Mouse (Mus musculus): Measurements from ENCODE around the gene Olfr1436. TPM values are rescaled to one million over a fixed set of nuclear protein-coding genes. Genes with fewer than 3 reads are reported as not detected.

Gene Olfr1436
- polyA plus RNA-seq (2014; fragmentation: Illumina TruSeq; extraction: RNeasy Lipid Tissue Mini Kit (QIAGEN cat#74804); ENCODE audit: low read depth, low replicate concordance): not detected

GRCm38 (mm10) chr19:12299030-12299429 lies at the start of gene Olfr1436:
TSS of gene Olfr1436 (minus strand) at chr19:12299130.

GRCm38 (mm10) chr19:12335810-12336209 lies 36.9 kb upstream of the Olfr1436 start, which contains the start of gene Olfr1438-ps1:
TSS of gene Olfr1438-ps1 (minus strand) at chr19:12335910.

DNA sequence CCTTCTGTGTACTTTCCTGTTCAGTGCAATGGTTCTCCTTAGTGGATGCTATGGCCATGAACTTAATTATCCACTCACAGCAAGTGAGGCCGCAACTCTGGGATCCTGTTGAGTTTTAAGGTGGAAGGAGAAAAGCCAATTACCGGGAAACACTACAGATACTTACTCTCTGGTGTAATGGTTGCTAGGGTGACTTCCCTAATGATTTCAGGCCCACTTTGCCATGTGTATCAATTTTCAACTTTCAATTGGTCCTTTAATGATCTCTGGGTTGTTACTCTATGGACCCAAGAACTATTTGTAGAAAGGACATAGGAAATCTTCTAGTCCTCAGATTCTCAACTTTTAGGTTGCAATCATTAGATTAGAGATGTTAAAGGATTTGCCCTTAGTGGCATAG lies 26.1 kb upstream of the Olfr1436 start, which contains the start of gene Olfr1437:
TSS of gene Olfr1437 (minus strand) at position 101 of the 400 bp plus-strand sequence.

GRCm38 (mm10) chr19:12279554-12279953 lies 19.4 kb downstream of the Olfr1436 start, which contains the start of gene Olfr1434:
TSS of gene Olfr1434 (plus strand) at chr19:12279854.

GRCm38 (mm10) chr19:12260732-12261131 lies 38.2 kb downstream of the Olfr1436 start, which contains the start of gene Olfr235:
TSS of gene Olfr235 (plus strand) at chr19:12261032.

Other genes starting within 250 kb of the Olfr1436 start
- gene Olfr1424, start 236.4 kb downstream of the Olfr1436 start, polyA plus RNA-seq (2014; fragmentation: Illumina TruSeq; extraction: RNeasy Lipid Tissue Mini Kit (QIAGEN cat#74804); ENCODE audit: low read depth, low replicate concordance): not detected
- gene Olfr1425, start 221.4 kb downstream of the Olfr1436 start, polyA plus RNA-seq (2014; fragmentation: Illumina TruSeq; extraction: RNeasy Lipid Tissue Mini Kit (QIAGEN cat#74804); ENCODE audit: low read depth, low replicate concordance): not detected
- gene Olfr1426, start 207.1 kb downstream of the Olfr1436 start, polyA plus RNA-seq (2014; fragmentation: Illumina TruSeq; extraction: RNeasy Lipid Tissue Mini Kit (QIAGEN cat#74804); ENCODE audit: low read depth, low replicate concordance): not detected
- not detected for gene Olfr1427, start 195.8 kb downstream of the Olfr1436 start, polyA plus RNA-seq (2014; fragmentation: Illumina TruSeq; extraction: RNeasy Lipid Tissue Mini Kit (QIAGEN cat#74804); ENCODE audit: low read depth, low replicate concordance)
- not detected for gene Olfr1428, start 183.2 kb downstream of the Olfr1436 start, polyA plus RNA-seq (2014; fragmentation: Illumina TruSeq; extraction: RNeasy Lipid Tissue Mini Kit (QIAGEN cat#74804); ENCODE audit: low read depth, low replicate concordance)
- not detected for gene Olfr76, start 175.9 kb downstream of the Olfr1436 start, polyA plus RNA-seq (2014; fragmentation: Illumina TruSeq; extraction: RNeasy Lipid Tissue Mini Kit (QIAGEN cat#74804); ENCODE audit: low read depth, low replicate concordance)
- not detected for gene Olfr1555-ps1, start 129.0 kb downstream of the Olfr1436 start, polyA plus RNA-seq (2014; fragmentation: Illumina TruSeq; extraction: RNeasy Lipid Tissue Mini Kit (QIAGEN cat#74804); ENCODE audit: low read depth, low replicate concordance)
- gene Olfr1431, start 98.5 kb downstream of the Olfr1436 start, polyA plus RNA-seq (2014; fragmentation: Illumina TruSeq; extraction: RNeasy Lipid Tissue Mini Kit (QIAGEN cat#74804); ENCODE audit: low read depth, low replicate concordance): not detected
- not detected for gene Olfr1432, start 66.5 kb downstream of the Olfr1436 start, polyA plus RNA-seq (2014; fragmentation: Illumina TruSeq; extraction: RNeasy Lipid Tissue Mini Kit (QIAGEN cat#74804); ENCODE audit: low read depth, low replicate concordance)
- not detected for gene Olfr262, start 57.5 kb downstream of the Olfr1436 start, polyA plus RNA-seq (2014; fragmentation: Illumina TruSeq; extraction: RNeasy Lipid Tissue Mini Kit (QIAGEN cat#74804); ENCODE audit: low read depth, low replicate concordance)
- gene Olfr235, start 38.1 kb downstream of the Olfr1436 start, polyA plus RNA-seq (2014; fragmentation: Illumina TruSeq; extraction: RNeasy Lipid Tissue Mini Kit (QIAGEN cat#74804); ENCODE audit: low read depth, low replicate concordance): not detected
- gene Olfr1434, start 19.3 kb downstream of the Olfr1436 start, polyA plus RNA-seq (2014; fragmentation: Illumina TruSeq; extraction: RNeasy Lipid Tissue Mini Kit (QIAGEN cat#74804); ENCODE audit: low read depth, low replicate concordance): not detected
- not detected for gene Olfr1437, start 26.0 kb upstream of the Olfr1436 start, polyA plus RNA-seq (2014; fragmentation: Illumina TruSeq; extraction: RNeasy Lipid Tissue Mini Kit (QIAGEN cat#74804); ENCODE audit: low read depth, low replicate concordance)
- not detected for gene Olfr1438-ps1, start 36.8 kb upstream of the Olfr1436 start, polyA plus RNA-seq (2014; fragmentation: Illumina TruSeq; extraction: RNeasy Lipid Tissue Mini Kit (QIAGEN cat#74804); ENCODE audit: low read depth, low replicate concordance)
- gene Olfr1440, start 88.1 kb upstream of the Olfr1436 start, polyA plus RNA-seq (2014; fragmentation: Illumina TruSeq; extraction: RNeasy Lipid Tissue Mini Kit (QIAGEN cat#74804); ENCODE audit: low read depth, low replicate concordance): not detected
- not detected for gene Olfr1441, start 118.3 kb upstream of the Olfr1436 start, polyA plus RNA-seq (2014; fragmentation: Illumina TruSeq; extraction: RNeasy Lipid Tissue Mini Kit (QIAGEN cat#74804); ENCODE audit: low read depth, low replicate concordance)
- not detected for gene Pfpl, start 128.8 kb upstream of the Olfr1436 start, polyA plus RNA-seq (2014; fragmentation: Illumina TruSeq; extraction: RNeasy Lipid Tissue Mini Kit (QIAGEN cat#74804); ENCODE audit: low read depth, low replicate concordance)
- 37.5 TPM for gene Mpeg1, start 161.6 kb upstream of the Olfr1436 start, polyA plus RNA-seq (2014; fragmentation: Illumina TruSeq; extraction: RNeasy Lipid Tissue Mini Kit (QIAGEN cat#74804); ENCODE audit: low read depth, low replicate concordance)
- gene Dtx4, start 202.3 kb upstream of the Olfr1436 start, polyA plus RNA-seq (2014; fragmentation: Illumina TruSeq; extraction: RNeasy Lipid Tissue Mini Kit (QIAGEN cat#74804); ENCODE audit: low read depth, low replicate concordance): 8.9 TPM
- gene Fam111a, start 246.6 kb upstream of the Olfr1436 start, polyA plus RNA-seq (2014; fragmentation: Illumina TruSeq; extraction: RNeasy Lipid Tissue Mini Kit (QIAGEN cat#74804); ENCODE audit: low read depth, low replicate concordance): 5.5 TPM